Mouse (Mus musculus): ENCODE measurements around the gene Cnn3. TPM values are rescaled to one million over a fixed set of nuclear protein-coding genes. Genes with fewer than 3 reads are reported as not detected.

Gene Cnn3
- total and polyA plus RNA-seq, 2 experiments from 2014 or later: 180 to 317 TPM

DNA sequence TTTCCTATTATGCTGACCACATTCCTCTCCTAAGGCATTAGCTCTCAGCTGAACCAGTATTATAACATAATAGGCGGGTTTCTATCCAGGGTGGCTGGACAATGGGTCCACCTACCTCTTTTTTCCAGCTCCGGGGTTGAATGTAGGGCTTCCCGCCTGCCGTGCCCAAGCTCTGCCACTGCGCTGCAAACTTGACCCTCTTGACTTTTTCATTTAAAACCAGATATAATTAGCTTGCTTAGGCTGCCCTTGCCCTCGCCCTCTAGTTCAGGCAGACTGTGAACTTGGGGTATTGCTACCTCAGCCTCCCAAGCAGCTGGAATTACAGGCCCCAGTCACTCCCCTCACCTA lies 8.1 kb upstream of the Cnn3 start:
- WGBS: 30% methylated on average over 6 of the region's 6 CpGs
- H3K4me2 ChIP-seq (ENCODE audit: low read depth, low read length): no peak overlapping the region
- no peak for ATAC-seq

DNA sequence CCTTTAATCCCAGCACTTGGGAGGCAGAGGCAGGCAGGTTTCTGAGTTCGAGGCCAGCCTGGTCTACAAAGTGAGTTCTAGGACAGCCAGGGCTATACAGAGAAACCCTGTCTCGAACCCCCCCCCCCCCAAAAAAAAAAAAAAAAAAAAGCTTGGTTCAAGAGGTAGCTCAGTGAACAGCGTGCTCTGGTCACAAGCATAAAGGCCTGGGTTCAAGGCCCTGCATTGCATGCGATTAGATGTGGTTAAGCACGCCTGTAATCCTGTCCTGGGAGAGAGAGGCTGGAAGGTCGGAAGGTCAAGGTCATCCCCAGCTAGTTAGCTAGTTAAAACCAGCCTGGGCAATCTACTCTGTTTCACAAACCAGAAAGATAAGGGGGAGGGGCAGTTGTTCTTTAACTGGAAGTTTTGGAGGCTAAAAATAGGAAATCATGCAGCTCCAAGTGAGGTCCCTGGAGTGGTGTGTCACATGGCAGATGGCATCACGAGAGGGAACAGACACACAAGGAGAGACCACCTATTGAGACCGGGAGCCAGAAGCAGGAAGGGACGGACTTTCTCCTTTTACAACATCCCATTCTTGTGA lies 7.4 kb upstream of the Cnn3 start:
- Histone ChIP-seq H3K4me1 (ENCODE audit: insufficient read depth, low read length) (no peaks in the 10 kb centered on the region), H3K27ac (no peak overlapping the region), H3K9ac (replicated peaks; ENCODE audit: low read length) (no peak overlapping the region), H3K9me3 (ENCODE audit: low read length) (no peaks in the 10 kb centered on the region), H3K36me3 (ENCODE audit: insufficient read depth, low read length) (no peaks in the 10 kb centered on the region), H3K4me2 (ENCODE audit: low read depth, low read length) (no peak overlapping the region), H3K4me3 (ENCODE audit: low read length) (no peak overlapping the region), H3K27me3 (ENCODE audit: insufficient read depth, low read length) (no peaks in the 10 kb centered on the region)
- DNase-seq (ENCODE audit: low spot score) (no peak), ATAC-seq (no peak)
- 80% methylated on average over 9 of the region's 9 CpGs for WGBS
- TF ChIP-seq CTCF (IDR thresholded peaks at IDR 0.05; ENCODE audit: low read depth): no peak

More for the DNA sequence above, 8.1 kb upstream of the Cnn3 start:
- Histone ChIP-seq H3K9me3 (ENCODE audit: low read length) (no peaks in the 10 kb centered on the region), H3K4me3 (ENCODE audit: low read length) (no peak overlapping the region), H3K27ac (no peak overlapping the region), H3K27me3 (ENCODE audit: insufficient read depth, low read length) (no peaks in the 10 kb centered on the region), H3K9ac (replicated peaks; ENCODE audit: low read length) (no peak overlapping the region), H3K4me1 (ENCODE audit: insufficient read depth, low read length) (no peaks in the 10 kb centered on the region), H3K36me3 (ENCODE audit: insufficient read depth, low read length) (no peaks in the 10 kb centered on the region)
- no peak for DNase-seq (ENCODE audit: low spot score)
- TF ChIP-seq CTCF (IDR thresholded peaks at IDR 0.05; ENCODE audit: low read depth): no peak

- Histone ChIP-seq H3K27me3 (ENCODE audit: insufficient read depth, low read length) (no peaks in the 10 kb centered on the region), H3K36me3 (ENCODE audit: insufficient read depth, low read length) (no peaks in the 10 kb centered on the region), H3K9me3 (ENCODE audit: low read length) (no peaks in the 10 kb centered on the region), H3K4me3 (ENCODE audit: low read length) (no peak overlapping the region), H3K9ac (replicated peaks; ENCODE audit: low read length) (no peak overlapping the region), H3K4me1 (ENCODE audit: insufficient read depth, low read length) (no peaks in the 10 kb centered on the region), H3K27ac (no peak overlapping the region), H3K4me2 (ENCODE audit: low read depth, low read length) (no peak overlapping the region)
- no peak for TF ChIP-seq CTCF (IDR thresholded peaks at IDR 0.05; ENCODE audit: low read depth)
- DNase-seq (ENCODE audit: low spot score) (no peak), ATAC-seq (no peak)
- WGBS: 85% methylated on average over 8 of the region's 8 CpGs
These were observed 3.9 kb upstream of the Cnn3 start for GRCm38 (mm10) chr3:121422405-121422804.

- DNase-seq (ENCODE audit: low spot score): peak; percentile 82
- Histone ChIP-seq H3K4me2 (ENCODE audit: low read depth, low read length) (peak overlapping the region; percentile 88), H3K4me3 (ENCODE audit: low read length) (peak overlapping the region; percentile 86), H3K9ac (replicated peaks; ENCODE audit: low read length) (peak overlapping the region; percentile 91), H3K27ac (peak overlapping the region; percentile 92), H3K27me3 (ENCODE audit: insufficient read depth, low read length) (no peaks in the 10 kb centered on the region), H3K36me3 (ENCODE audit: insufficient read depth, low read length) (no peaks in the 10 kb centered on the region), H3K9me3 (ENCODE audit: low read length) (no peaks in the 10 kb centered on the region), H3K4me1 (ENCODE audit: insufficient read depth, low read length) (peaks cover 12% of the 10 kb centered on the region; the same call in 1 of the 2 replicates)
- TF ChIP-seq CTCF (IDR thresholded peaks at IDR 0.05; ENCODE audit: low read depth): peak; percentile 34; the same call in 1 of the 2 replicates
- peak; percentile 66 for ATAC-seq
- under 1% methylated on average over 84 of the region's 93 CpGs for WGBS
These were observed 573 bp downstream of the Cnn3 start for GRCm38 (mm10) chr3:121426621-121427519.

GRCm38 (mm10) chr3:121427520-121427908 lies 1.2 kb downstream of the Cnn3 start:
- peak overlapping the region; percentile 86 for H3K4me3 ChIP-seq (ENCODE audit: low read length)
- ATAC-seq: peak; percentile 78
- no peak for TF ChIP-seq CTCF (IDR thresholded peaks at IDR 0.05; ENCODE audit: low read depth)
- peak; percentile 87 for DNase-seq (ENCODE audit: low spot score)
- H3K4me2 ChIP-seq (ENCODE audit: low read depth, low read length): peak overlapping the region; percentile 88
- peaks cover 12% of the 10 kb centered on the region; the same call in 1 of the 2 replicates for H3K4me1 ChIP-seq (ENCODE audit: insufficient read depth, low read length)
- H3K9ac ChIP-seq (replicated peaks; ENCODE audit: low read length): peak overlapping the region; percentile 91
- H3K27me3 ChIP-seq (ENCODE audit: insufficient read depth, low read length): no peaks in the 10 kb centered on the region
- WGBS: under 1% methylated on average over 13 of the region's 13 CpGs
- peak overlapping the region; percentile 92 for H3K27ac ChIP-seq
- H3K36me3 ChIP-seq (ENCODE audit: insufficient read depth, low read length): no peaks in the 10 kb centered on the region
- H3K9me3 ChIP-seq (ENCODE audit: low read length): no peaks in the 10 kb centered on the region

DNA sequence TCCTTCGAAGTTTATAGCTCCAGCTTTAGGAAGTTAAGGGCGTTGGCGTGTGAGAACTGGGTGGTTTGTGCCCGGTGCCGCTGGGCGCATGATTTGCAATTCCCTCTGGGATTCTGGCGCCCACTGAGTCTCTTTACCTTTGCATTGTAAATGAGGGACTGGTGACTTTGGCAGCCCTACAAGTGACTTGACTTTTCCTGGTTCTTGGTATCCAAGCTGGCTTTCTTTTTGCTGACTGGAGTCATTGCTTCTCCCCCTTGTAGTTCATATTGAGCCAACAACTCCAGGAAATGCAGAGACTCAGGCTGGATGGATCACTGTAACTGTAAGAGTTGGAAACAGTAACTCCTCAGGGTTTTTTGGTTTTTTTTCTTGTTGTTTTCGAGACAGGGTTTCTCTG lies 1.9 kb downstream of the Cnn3 start:
- WGBS: 3% methylated on average over 8 of the region's 8 CpGs
- peaks cover 12% of the 10 kb centered on the region; the same call in 1 of the 2 replicates for H3K4me1 ChIP-seq (ENCODE audit: insufficient read depth, low read length)
- no peaks in the 10 kb centered on the region for H3K27me3 ChIP-seq (ENCODE audit: insufficient read depth, low read length)
- peak overlapping the region; percentile 86 for H3K4me3 ChIP-seq (ENCODE audit: low read length)
- no peak for ATAC-seq
- peak overlapping the region; percentile 88 for H3K4me2 ChIP-seq (ENCODE audit: low read depth, low read length)
- peak overlapping the region; percentile 91 for H3K9ac ChIP-seq (replicated peaks; ENCODE audit: low read length)
- no peaks in the 10 kb centered on the region for H3K9me3 ChIP-seq (ENCODE audit: low read length)
- H3K36me3 ChIP-seq (ENCODE audit: insufficient read depth, low read length): no peaks in the 10 kb centered on the region
- TF ChIP-seq CTCF (IDR thresholded peaks at IDR 0.05; ENCODE audit: low read depth): no peak
- DNase-seq (ENCODE audit: low spot score): no peak
- peak overlapping the region; percentile 92 for H3K27ac ChIP-seq

Data from hindbrain, postnatal 0 days (tissue).